Mouse (Mus musculus) megakaryocyte-erythroid progenitor cell, adult 5-6 weeks (primary cell): ENCODE data around the gene Pck2. TPM values are rescaled to one million over a fixed set of nuclear protein-coding genes. Genes with fewer than 3 reads are reported as not detected.

Source experiments
- ATAC-seq: replicated peaks from 2 replicates; pipeline ENCODE4 v1.8.0; 2016; ENCODE audit warnings: mild to moderate bottlenecking, inconsistent platforms; ENCODE audit not compliant: severe bottlenecking, poor library complexity, low FRiP score, low TSS enrichment
- total RNA-seq, 2 experiments: library from RNA; stranded (forward) in 1 of 2; stranded (reverse) in 1 of 2; fragments of 200-1000, 215-1000 nt in 1 of 2; fragments of >200 nt in 1 of 2; fragmentation: Nextera tagmentation in 1 of 2; gene quantifications; 2 replicates each; pipeline ENCODE4 v1.2.3; 2014 to 2017

Gene Pck2
- total RNA-seq (2014; fragmentation: Nextera tagmentation) (66.0 and 88.0 TPM in 2 replicates), total RNA-seq (2017) (48.7 and 55.6 TPM in 2 replicates)

DNA sequence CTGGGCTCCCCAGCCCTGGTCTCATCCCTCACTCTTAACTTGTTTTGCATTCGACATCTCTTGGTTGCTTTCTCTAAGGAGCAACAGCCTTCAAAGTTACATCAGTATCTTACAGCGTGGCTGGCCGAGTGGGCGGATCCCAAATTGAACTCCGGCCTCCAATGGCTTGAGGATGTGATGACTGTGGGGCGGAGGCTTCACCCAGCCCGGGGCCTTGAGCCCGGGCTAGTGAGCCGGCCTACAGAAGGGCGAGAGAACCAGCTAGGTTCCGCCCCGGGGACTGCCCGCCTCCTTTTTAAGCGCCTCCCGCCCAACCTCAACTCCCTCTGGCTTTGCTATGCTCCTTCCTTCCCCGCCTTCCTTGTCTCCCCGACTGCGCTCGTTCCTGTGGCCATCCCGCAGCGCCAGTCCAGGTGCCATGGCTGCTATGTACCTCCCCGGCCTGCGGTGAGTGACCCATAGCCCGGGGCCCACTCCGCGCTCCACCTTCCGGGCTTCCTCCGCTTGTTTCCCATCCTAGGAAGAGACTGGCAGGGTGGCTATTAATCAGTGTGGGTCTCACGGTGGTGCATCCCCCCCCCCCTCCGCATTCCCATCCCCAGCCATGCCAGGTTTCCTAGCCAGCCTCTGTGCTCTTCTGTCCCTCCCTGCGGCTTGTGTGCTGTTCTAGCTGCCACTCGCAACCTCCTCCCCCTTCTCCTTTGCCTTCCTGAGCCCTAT is at the start of gene Pck2:
TSS of gene Pck2 (plus strand) at position 200 of the 720 bp plus-strand sequence.
- ATAC-seq = peak; percentile 89

DNA sequence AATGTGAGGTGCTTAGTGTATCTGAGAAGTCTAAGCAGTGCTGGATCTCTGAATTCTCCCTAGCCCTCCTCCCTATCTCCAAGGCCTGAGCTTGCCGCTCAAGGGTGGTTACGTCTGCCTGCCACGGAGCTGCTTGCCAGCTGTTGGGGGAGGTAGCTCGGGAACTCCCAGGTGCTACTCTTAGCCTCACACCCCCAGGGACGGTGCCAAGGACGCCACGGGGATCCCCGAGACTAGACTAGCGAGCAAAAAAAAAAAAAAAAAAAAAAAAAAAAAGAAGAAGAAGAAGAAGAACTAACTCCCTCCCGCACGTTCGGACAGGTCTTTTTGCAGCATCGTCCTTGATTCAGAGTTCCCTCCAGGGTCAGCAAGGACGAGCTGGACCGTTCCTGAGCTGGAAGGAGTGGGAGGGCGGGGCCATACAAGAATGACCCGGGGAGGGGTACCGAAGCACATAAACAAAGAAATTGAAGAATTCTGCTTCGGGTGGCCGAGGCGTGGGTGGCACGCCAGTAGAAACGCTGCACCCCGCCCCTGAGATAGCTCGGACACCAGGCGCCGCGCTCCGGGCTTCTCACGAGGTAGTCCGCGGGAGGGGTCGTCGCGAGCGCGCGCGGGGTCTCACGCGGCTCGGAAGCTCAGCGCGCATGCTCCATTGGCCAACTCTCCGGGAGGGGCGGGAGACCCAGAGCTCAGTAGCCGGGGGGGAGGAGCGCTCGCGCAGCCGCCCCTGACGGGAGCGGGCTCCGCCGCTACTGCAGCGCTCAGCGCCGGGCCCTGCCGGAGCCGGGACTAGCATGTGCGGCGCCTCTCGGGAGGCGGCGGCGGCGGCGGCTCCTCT is 49.5 kb upstream of the Pck2 start, which contains the start of gene Carmil3:
TSS of gene Carmil3 (plus strand) at position 291 of the 841 bp plus-strand sequence.
- ATAC-seq = no peak

DNA sequence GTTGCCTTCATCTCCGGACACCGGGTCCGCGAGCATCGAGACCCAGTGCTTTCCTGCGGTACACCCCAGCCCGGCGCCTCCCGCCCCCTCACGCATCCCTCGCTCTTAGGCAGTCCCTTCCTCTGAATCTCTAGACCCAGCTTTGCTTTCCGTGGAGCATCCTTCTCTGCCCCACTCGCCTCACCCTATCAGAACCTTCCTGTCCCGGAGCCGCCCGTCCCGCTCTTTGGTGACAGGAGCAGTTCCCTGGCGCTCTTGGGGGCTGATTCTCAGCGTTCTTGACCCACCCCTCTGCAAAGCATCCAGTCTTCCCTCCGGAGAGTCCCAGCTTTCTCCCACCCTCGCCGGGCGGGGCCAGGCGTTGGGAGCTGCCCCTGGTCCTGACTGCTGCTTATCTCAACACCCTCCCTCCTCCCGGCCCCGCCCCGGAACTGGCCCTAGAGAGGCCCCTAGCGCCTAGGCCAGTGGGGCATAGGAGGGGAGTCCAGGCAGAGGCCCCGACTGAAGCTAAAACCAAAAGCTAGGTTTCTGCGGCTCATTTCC is 48.7 kb upstream of the Pck2 start:
- ATAC-seq = peak; percentile 74

DNA sequence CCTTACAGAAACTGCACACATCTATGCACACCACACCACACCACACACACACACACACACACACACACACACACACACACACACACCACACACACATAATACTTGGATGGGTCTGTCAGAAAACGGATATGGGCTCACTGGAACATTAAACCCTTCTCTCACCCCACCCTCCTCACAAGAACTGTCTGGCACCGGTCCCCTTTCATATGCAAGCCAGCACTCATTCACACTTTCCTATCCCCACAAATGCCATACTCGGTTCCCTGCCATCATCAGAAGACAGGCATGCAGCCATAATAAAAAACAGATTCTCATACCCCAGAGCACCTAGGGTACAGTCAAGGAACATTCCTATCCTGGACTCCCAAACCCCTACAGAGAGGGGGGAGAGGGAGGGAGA is 48.0 kb upstream of the Pck2 start:
- ATAC-seq = no peak

DNA sequence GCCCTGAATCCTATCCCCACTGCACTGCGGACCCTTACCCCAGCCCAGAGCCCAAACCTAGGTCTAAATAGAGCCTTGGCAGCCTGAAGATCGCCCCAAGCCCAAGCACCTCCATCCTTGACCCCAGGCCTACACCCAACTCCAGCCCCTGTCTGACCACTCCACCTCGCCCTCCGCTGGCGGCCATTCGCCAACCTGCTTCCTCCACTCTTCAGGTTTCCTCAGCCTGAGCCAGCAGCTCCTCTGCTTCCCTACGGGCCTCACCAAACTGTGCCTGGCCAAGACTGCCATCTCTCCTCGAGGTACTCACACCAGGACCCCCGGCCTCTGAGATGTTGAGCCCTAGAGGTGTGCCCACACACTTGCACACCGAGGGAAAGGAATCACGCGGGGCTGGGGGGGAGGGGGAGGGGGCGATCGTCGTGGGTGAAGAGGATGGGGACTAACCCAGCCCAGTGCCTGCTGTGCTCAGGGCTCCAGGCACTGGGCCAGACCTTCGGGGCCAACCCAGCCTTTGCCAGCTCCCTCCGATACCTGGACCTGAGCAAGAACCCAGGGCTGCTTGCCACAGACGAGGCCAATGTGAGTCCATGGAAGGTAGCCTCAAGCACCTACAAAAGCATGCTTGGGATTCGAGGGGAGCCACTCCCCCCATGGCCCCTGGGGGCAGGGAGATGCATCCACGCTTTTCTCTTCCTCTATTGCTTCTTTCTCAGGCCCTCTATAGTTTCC is 44.4 kb upstream of the Pck2 start:
- no peak for ATAC-seq

DNA sequence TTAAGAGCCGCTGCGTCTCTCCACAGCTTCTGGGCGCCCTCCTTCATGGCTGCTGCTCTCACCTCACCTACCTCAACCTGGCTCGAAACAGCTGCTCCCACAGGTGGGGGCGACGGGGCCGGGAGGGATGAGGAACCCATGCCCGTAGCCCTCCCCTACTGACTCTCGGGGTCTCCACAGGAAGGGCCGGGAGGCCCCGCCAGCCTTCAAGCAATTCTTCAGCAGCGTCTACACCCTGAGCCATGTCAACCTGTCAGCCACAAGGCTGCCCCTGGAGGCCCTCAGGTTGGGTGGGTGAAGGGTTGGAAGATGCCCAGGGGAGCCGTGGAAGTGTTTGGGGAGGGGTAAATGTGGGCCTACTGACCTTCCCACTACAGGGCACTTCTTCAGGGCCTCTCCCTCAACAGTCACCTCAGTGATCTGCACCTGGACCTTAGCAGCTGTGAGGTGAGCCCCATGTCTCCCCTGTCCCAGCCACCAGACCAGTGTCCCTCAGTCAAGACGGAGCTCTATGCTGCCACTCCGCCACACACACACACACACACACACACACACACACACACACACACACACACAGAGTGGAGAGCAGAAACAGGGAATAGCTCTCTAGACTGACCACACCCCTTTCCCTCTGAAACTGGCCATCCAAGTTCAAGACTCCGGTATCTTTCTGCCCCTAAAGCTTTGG is 43.2 kb upstream of the Pck2 start:
- ATAC-seq = no peak

DNA sequence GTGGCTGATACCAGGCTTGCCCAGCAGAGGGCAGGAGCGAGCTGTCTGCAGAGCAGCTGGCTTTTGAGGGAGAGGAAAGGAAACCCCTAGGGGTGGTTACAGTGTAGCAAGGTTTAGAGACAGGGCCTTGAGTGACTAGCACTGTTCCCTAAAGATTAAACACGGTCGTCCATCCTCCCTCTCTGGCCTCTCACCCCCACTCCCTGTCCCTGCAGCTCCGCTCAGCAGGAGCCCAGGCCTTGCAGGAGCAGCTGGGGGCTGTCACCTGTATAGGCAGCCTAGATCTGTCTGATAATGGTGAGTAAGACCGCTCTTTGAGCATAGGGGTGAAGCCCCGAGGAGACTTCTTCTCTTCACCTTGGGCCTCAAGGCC is 42.6 kb upstream of the Pck2 start:
- peak; percentile 69 for ATAC-seq

DNA sequence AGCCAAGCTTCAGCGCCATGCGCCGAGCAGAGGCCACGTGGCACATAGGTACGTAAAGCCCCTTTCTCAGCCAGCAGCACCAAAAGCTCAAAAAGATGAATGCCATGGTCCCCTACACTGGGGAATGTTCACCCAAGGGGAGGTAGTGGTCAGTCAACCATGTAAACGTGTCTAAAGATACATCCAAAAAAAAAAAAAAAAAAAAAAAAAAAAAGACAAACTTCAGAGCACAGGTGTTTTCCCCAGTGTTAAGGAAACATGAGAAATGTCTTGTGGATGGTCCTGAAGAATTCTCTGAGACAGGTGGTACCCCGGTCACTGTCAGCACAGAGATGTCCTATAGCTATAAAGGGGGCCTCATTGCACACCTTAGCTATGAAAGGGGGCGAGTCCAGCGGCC is 34.5 kb upstream of the Pck2 start:
- no peak for ATAC-seq

DNA sequence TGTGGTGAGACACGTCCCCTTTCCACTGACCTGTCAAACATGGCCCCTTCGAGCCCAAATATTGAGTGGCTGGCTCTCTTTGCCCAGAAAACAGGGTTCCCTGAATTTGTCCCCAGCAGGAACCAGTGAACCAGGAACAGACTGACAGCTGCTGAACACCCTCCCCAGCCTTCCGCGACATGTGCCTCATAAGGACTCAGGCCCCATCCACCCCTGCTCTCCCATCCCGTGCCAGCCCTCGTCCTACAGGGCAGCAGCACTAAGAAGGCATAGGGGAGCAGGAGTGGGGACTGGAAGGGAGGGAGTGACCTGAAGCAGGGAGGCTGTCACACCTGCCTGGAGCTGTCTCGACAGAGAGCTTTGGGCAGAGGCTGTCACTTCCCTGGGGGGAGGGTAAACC is 32.3 kb upstream of the Pck2 start:
- ATAC-seq = no peak

DNA sequence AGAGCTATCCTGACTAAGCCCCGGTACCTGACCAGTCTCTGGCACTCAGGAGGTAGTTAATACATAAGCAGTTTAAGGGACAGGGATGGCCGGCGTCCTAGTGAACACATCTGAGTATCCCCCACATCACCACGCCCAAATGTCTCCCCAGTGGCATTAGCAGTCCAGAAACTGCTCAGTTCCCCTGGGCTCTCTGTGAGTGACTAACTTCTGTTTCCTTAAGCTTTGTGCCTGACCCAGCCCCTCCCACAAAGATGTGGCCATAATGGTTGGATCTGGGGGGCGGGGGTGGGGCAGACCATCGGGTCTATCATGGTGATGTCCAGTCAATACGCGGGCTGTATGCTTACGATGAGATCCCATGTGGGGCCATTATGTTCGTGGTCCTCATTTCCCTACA is 30.5 kb upstream of the Pck2 start:
- ATAC-seq = no peak

DNA sequence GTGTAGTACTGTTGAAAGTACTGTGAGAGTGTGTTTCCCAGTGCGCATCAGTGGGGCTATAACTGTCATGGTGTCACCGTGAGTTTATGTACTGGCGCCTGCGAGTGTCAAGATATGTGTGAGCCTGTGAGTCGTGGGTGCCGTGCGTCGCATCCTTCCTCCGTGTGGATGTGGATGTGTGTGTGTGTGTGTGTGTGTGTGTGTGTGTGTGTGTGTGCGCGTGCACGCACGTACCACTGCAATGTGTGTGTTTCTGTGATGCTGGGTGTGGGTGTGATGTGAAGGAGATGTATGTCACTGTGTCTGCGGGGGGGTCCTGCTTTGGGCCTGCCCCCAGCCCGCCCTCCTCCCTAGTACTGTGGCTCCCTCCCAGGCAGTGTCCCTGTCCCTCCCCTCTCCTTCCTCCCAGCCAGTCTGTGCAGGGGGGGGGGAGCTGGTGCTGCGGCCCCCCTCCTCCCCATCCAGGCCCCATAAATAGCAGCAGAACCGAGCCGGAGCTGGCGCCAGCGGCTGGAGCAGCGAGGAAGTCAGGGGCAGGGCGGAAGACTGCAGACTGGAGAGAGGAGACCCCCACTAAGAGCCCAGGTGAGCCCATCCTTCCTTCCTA is 29.8 kb upstream of the Pck2 start, which contains the start of gene Cpne6:
TSS of gene Cpne6 (plus strand) at position 321 of the 607 bp plus-strand sequence.
- ATAC-seq = no peak

DNA sequence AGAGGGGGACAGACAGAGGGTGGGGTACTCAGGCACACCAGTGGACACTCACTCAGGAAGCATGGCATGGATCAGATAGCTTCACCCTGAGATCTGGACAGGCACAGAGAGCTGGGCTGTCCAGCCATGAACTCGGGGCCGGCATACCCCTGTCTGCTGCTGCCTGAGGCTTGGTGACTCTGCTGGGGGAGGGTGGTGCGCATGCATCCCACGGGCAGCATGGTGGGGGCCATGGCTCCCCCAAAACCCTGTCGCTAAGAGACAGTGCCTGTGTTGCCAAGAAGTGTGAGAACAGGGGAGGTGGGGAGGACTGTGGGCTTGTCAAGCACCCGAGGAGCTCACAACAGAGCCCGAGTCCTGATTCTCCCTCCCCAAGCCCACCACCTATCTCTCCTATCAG is 29.0 kb upstream of the Pck2 start:
- no peak for ATAC-seq

DNA sequence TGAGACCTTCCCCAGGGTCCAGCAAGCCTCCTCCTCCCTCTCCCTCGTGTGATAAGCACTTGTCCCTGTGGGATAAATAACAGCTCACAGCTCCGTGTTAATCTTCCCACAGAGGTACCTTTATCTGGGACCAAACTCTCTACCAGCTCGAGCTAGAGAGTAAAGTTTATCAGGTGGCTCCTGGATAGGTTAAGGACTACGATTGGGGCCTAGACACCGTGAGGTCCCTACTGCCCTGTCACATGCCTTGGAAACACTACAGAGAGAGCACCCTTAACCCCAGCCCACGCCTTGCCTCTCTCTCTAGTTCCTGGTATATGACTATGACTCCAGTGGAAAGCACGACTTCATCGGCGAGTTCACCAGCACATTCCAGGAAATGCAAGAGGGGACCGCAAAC is 26.1 kb upstream of the Pck2 start:
- no peak for ATAC-seq

DNA sequence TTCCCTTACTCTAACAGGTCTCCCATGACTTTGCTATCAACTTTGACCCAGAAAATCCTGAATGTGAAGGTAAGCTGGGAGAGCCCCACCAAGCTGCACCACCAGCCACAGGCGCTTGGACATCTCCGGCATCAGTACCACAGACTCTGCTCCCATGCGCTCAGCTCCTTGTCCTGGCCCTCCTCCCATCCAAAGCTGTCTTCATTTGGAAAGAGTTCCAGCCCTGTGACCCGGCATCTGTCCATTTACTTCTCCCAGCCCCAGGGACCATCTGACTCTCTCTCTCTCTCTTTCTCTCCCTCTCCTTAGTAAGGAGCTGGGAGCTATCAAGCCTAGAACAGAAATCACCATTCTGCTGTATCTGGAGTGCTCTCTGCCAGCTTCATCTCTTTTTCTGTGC is 24.2 kb upstream of the Pck2 start:
- no peak for ATAC-seq

DNA sequence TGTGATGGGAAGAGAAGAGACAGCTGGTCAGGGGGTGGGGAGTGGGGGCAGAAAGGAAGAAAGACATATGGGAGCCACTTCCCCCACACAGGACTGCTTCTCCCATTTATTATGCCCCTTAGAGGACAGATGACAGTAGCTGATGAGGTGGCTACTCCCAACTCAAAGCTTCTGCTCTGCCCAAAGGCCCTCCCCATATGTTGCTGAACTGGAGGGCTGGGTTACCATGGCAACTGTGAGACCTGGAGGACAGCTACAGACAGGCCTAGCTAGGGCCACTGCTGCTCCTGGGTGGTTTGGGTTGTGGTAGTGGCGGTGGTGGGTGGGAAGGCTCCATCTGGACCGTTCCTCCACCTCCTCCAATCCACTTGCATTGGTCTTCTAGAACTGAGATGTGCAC is 21.2 kb upstream of the Pck2 start:
- no peak for ATAC-seq

DNA sequence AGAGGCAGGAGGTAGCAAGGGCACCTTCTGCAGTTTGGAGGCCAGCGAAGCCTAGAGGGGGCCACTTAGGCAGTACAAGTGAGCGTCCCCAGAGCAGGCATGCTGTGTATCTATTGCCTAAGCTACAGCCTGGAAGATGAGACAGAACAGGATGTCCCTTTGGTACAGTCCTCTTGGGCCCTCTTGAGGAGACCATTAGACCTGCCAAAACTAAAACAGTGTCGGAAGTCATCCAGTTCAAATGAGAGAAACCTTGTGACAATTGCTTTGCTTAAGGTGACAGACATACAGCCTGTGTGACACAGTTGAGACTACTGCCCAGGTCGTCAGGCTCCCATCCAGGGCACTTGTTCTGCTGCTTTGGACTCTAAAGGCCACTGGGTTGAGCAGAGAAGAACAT is 20.5 kb upstream of the Pck2 start:
- no peak for ATAC-seq

DNA sequence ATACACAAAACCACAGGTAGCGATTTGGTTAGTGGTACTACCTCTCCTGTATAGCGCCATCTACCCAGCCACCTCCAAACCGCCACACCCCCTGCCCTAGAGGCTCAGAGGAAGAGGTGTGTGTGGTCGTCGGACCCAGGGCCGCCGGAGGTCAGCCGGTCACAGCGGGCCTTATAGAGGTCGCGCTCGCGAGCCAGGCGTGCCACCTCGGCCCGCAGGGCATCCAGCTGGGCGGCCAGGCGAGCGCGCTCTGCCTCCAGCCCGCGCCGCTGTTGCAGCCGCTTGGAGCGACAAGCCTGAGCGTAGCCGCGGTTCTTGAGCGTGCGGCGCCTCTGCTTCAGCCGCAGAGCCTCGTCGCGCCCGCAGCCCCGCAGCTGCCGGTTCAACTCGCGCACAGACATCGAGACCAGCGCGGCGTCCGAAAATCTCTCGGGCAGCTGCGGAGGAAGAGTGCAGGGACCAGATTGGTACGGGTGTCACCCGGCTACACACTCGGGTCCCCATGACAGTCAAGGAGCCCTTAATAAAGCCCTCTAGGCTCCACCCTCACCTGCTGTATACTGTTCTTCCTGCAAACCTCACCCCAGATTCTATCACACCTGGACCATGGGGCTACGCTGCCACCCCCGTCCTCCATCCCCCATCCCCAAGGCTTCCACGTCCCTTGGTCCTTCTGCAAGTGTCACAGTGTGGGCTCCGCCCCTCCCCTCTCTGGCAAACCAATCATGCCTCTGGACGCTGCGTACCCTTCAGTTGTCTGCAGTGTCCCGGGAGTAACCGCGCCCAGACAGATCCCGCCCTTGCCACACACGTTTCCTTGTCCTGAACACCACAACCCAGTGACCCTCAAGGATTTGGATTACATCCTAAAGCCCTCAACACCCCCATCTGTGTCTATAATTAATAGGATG is 19.4 kb upstream of the Pck2 start:
- no peak for ATAC-seq

DNA sequence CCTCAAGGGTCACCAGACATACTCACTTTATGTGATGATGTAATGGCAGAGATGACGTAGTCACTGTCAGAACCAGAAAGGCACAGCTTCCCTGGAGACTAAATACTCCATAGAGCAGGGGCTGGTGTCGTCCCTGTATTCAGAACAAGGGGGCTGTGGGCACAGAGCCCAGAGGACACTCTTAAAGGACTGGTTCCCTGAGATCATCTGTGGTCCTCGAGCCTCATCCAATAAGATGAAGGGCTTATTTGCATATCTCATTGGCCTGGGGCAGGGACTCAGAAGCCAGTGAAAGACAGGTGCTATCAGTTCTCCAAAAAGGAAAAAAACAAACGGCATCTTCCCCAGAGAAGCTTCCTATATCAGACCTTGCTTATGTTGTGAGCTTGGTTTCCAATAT is 16.0 kb upstream of the Pck2 start:
- ATAC-seq = no peak
